Mouse (Mus musculus) thymus, adult 2 months (tissue): Measurements from ENCODE around the gene Pkp3. TPM values are rescaled to one million over a fixed set of nuclear protein-coding genes. Genes with fewer than 3 reads are reported as not detected.
A peak's percentile ranks its signal among the peaks of the same experiment; 100 is the strongest.

Experiments used
- DNase-seq: peaks from one replicate; pipeline ENCODE4 v3.0.0; 2021
- H3K27ac ChIP-seq: fragments of 200-500 bp; 2 replicates; pipeline ENCODE4 v1.5.1; 2012; ENCODE audit warnings: low read length, control low read depth; ENCODE audit not compliant: control insufficient read depth, insufficient read depth
- H3K27me3 ChIP-seq: fragments of 200-500 bp; 2 replicates; pipeline ENCODE4 v1.6.1; 2012; ENCODE audit warnings: mild to moderate bottlenecking, low read length, moderate library complexity, mixed read lengths; ENCODE audit not compliant: control insufficient read depth, insufficient read depth
- H3K36me3 ChIP-seq: fragments of 200-500 bp; 2 replicates; pipeline ENCODE4 v1.6.1; 2012; ENCODE audit warnings: mild to moderate bottlenecking, low read length, moderate library complexity; ENCODE audit not compliant: control insufficient read depth, insufficient read depth
- H3K4me1 ChIP-seq: fragments of 200-500 bp; replicated peaks from 2 replicates; pipeline ENCODE4 v1.6.1; 2012; ENCODE audit warnings: low read length; ENCODE audit not compliant: control insufficient read depth, insufficient read depth
- H3K4me3 ChIP-seq: fragments of 200-500 bp; 2 replicates; pipeline ENCODE4 v1.5.1; 2012; ENCODE audit warnings: mild to moderate bottlenecking, low read length, control low read depth, moderate library complexity; ENCODE audit not compliant: control insufficient read depth, insufficient read depth
- CTCF ChIP-seq: fragments of 200-500 bp; IDR thresholded peaks from 2 replicates; pipeline ENCODE4 v1.5.1; 2012; ENCODE audit warnings: mild to moderate bottlenecking, control low read depth, low read length, moderate library complexity, borderline replicate concordance; ENCODE audit not compliant: control insufficient read depth, poor library complexity, insufficient read depth; ENCODE audit errors: extremely low read depth
- POLR2A ChIP-seq: fragments of 200-500 bp; IDR thresholded peaks from 2 replicates; pipeline ENCODE4 v1.6.1; 2012; ENCODE audit warnings: mild to moderate bottlenecking, low read length, control low read depth, moderate library complexity; ENCODE audit not compliant: control insufficient read depth, poor library complexity, insufficient read depth; ENCODE audit errors: extremely low read depth
- WGBS: fragments of 180-500 bp; shearing (Covaris S2); methylation state at CpG from one replicate; pipeline ENCODE4 v1.1.7; 2018; 5-methylcytosine and 5-hydroxymethylcytosine counted together
- polyA plus RNA-seq: library from polyadenylated mRNA; depleted of rRNA; stranded (reverse); fragments of >200 nt; gene quantifications from 2 replicates; pipeline ENCODE4 v1.2.3, GENCODE M21; 2012

Gene Pkp3
- polyA plus RNA-seq, 1 experiment: 49.9 TPM

GRCm38 (mm10) chr7:141092051-141092735 lies 14.2 kb downstream of the Pkp3 start:
- Histone ChIP-seq H3K27ac (no peak overlapping the region), H3K4me1 (peaks cover 50% of the 10 kb centered on the region), H3K27me3 (no peaks in the 10 kb centered on the region), H3K4me3 (no peak overlapping the region), H3K36me3 (no peaks in the 10 kb centered on the region)
- 36% methylated on average over 37 of the region's 37 CpGs for WGBS
- peak; percentile 69 for TF ChIP-seq CTCF
- no peak for TF ChIP-seq POLR2A
- DNase-seq: peak; percentile 89

GRCm38 (mm10) chr7:141093950-141094349 lies 15.9 kb downstream of the Pkp3 start:
- 94% methylated on average over 6 of the region's 6 CpGs for WGBS
- Histone ChIP-seq H3K4me1 (peaks cover 36% of the 10 kb centered on the region), H3K4me3 (no peak overlapping the region), H3K27me3 (no peaks in the 10 kb centered on the region), H3K27ac (no peak overlapping the region), H3K36me3 (no peaks in the 10 kb centered on the region)
- TF ChIP-seq POLR2A (no peak), CTCF (no peak)
- DNase-seq: no peak

GRCm38 (mm10) chr7:141094487-141095205 lies 16.6 kb downstream of the Pkp3 start:
- no peak for TF ChIP-seq CTCF
- no peak for TF ChIP-seq POLR2A

GRCm38 (mm10) chr7:141096021-141096420 lies 18.0 kb downstream of the Pkp3 start:
- TF ChIP-seq POLR2A: no peak
- TF ChIP-seq CTCF: no peak
- peak overlapping the region; percentile 92 for H3K27ac ChIP-seq
- DNase-seq: peak; percentile 59
- H3K4me3 ChIP-seq: peak overlapping the region; percentile 53
- H3K27me3 ChIP-seq: no peaks in the 10 kb centered on the region
- 8% methylated on average over 6 of the region's 6 CpGs for WGBS
- no peaks in the 10 kb centered on the region for H3K36me3 ChIP-seq
- H3K4me1 ChIP-seq: peaks cover 42% of the 10 kb centered on the region

More at GRCm38 (mm10) chr7:141094487-141095205, 16.6 kb downstream of the Pkp3 start:
- Histone ChIP-seq H3K4me1 (peaks cover 35% of the 10 kb centered on the region), H3K27me3 (no peaks in the 10 kb centered on the region), H3K36me3 (no peaks in the 10 kb centered on the region), H3K4me3 (no peak overlapping the region), H3K27ac (no peak overlapping the region)
- no peak for DNase-seq
- 91% methylated on average over 15 of the region's 15 CpGs for WGBS

GRCm38 (mm10) chr7:141096649-141097056 lies 18.6 kb downstream of the Pkp3 start:
- Histone ChIP-seq H3K27ac (peak overlapping the region; percentile 92), H3K4me1 (peaks cover 42% of the 10 kb centered on the region), H3K36me3 (no peaks in the 10 kb centered on the region), H3K4me3 (peak overlapping the region; percentile 53), H3K27me3 (no peaks in the 10 kb centered on the region)
- 4% methylated on average over 6 of the region's 6 CpGs for WGBS
- TF ChIP-seq CTCF (peak; percentile 44; the same call in 1 of the 2 replicates), POLR2A (peak; percentile 48; the same call in 1 of the 2 replicates)
- DNase-seq: peak; percentile 96

- TF ChIP-seq CTCF (no peak), POLR2A (no peak)
- H3K36me3 ChIP-seq: no peaks in the 10 kb centered on the region
- no peak for DNase-seq
- H3K4me3 ChIP-seq: no peak overlapping the region
- 72% methylated on average over 5 of the region's 5 CpGs for WGBS
- peak overlapping the region; percentile 66 for H3K27ac ChIP-seq
- no peaks in the 10 kb centered on the region for H3K27me3 ChIP-seq
- H3K4me1 ChIP-seq: peaks cover 39% of the 10 kb centered on the region
Measured at GRCm38 (mm10) chr7:141097177-141097576, 19.2 kb downstream of the Pkp3 start.
